Mouse (Mus musculus) lung, embryonic 14.5 days (tissue): ENCODE data around the gene Ttll3. TPM values are rescaled to one million over a fixed set of nuclear protein-coding genes. Genes with fewer than 3 reads are reported as not detected.

Experiments
- ATAC-seq: fragments of 200-750 bp; cut with Nextera tagmentation; 2 replicates; pipeline ENCODE4 v1.8.0; 2017; ENCODE audit warnings: mild to moderate bottlenecking, moderate TSS enrichment, moderate library complexity; ENCODE audit not compliant: insufficient read depth
- DNase-seq: peaks from one replicate; pipeline ENCODE4 v3.0.0-alpha.2; 2015
- H3K27ac ChIP-seq: fragments of 300-500 bp; sonication (generic); 2 replicates; pipeline ENCODE4 v1.5.1; 2014; ENCODE audit warnings: low read depth, mild to moderate bottlenecking, moderate library complexity
- H3K27me3 ChIP-seq: fragments of 300-500 bp; sonication (generic); 2 replicates; pipeline ENCODE4 v1.6.1; 2014; ENCODE audit warnings: low read length, control low read depth; ENCODE audit not compliant: insufficient read depth
- H3K36me3 ChIP-seq: fragments of 300-500 bp; sonication (generic); 2 replicates; pipeline ENCODE4 v1.6.1; 2014; ENCODE audit warnings: control low read depth; ENCODE audit not compliant: insufficient read depth
- H3K4me1 ChIP-seq: fragments of 300-500 bp; sonication (generic); 2 replicates; pipeline ENCODE4 v1.6.1; 2014; ENCODE audit warnings: antibody characterized with exemption, control low read depth; ENCODE audit not compliant: insufficient read depth
- H3K4me2 ChIP-seq: fragments of 300-500 bp; sonication (generic); 2 replicates; pipeline ENCODE4 v1.6.1; 2014; ENCODE audit warnings: mild to moderate bottlenecking
- H3K4me3 ChIP-seq: fragments of 300-500 bp; sonication (generic); 2 replicates; pipeline ENCODE4 v1.5.1; 2014; ENCODE audit warnings: low read depth, low read length
- H3K9ac ChIP-seq: fragments of 300-500 bp; sonication (generic); 2 replicates; pipeline ENCODE4 v1.6.1; 2014
- H3K9me3 ChIP-seq: fragments of 300-500 bp; sonication (generic); 2 replicates; pipeline ENCODE4 v1.6.1; 2016; ENCODE audit warnings: low read depth, low read length, control low read depth
- CTCF ChIP-seq: IDR thresholded peaks from 2 replicates; pipeline ENCODE4 v1.5.1; 2016; ENCODE audit warnings: antibody characterized with exemption, low read depth
- WGBS: fragments of 180-500 bp; shearing (Covaris S2); extraction: QIAGEN DNeasy Blood & Tissue Kit; methylation state at CpG from one replicate; pipeline ENCODE4 v1.1.7; 2014; 5-methylcytosine and 5-hydroxymethylcytosine counted together
- polyA plus RNA-seq: library from polyadenylated mRNA; unstranded; fragments of >200 nt; fragmentation: Nextera tagmentation; extraction: Ambion mirVana; gene quantifications from 2 replicates; pipeline ENCODE4 v1.2.1, GENCODE M21; 2014

Gene Ttll3
- polyA plus RNA-seq, 1 experiment from 2014 or later = 2.5 TPM

DNA sequence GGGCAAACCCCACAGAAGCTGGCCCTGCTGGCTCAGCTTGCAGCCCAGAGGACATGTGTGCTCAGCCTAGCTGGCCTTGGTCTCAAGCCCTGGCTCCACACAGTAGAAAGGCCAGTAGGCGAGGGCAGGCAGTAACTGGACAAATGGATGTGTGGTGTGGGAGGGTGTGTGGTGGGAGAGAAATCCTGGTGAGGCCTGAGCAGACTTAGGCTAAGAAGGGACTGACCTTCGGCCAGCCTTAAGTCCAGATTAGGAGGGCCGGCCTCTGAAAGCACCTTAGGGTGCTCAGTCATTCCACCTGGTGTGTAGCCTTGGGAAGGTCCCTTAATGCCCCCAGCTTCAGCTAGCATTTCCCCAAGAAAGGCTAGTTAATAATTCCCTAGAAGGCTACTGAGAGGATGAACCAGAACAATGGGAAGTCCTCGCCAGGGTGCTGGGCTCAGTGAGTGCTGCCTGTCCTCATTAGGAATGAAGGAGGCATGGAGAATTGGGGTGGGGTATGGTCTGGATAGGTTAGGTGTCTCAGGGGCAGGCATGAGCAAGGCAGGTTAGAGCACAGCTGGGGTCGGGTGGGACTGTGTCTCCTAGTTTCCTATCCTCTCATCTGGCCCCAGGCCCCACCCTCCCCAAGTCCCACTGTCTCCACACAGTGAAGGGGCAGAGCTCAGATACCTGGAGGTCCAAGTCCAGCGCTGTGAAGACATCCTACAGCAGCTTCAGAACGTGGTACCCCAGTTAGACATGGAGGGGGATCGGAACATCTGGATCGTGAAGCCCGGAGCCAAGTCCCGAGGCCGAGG, 15.8 kb downstream of the Ttll3 start:
- 72% methylated on average over 12 of the region's 12 CpGs for WGBS
- Histone ChIP-seq H3K4me2 (no peak overlapping the region), H3K4me1 (no peaks in the 10 kb centered on the region), H3K9ac (no peak overlapping the region), H3K4me3 (no peak overlapping the region), H3K36me3 (no peaks in the 10 kb centered on the region), H3K27ac (no peak overlapping the region), H3K27me3 (no peaks in the 10 kb centered on the region), H3K9me3 (no peaks in the 10 kb centered on the region)
- DNase-seq (no peak), ATAC-seq (no peak)
- TF ChIP-seq CTCF = no peak

DNA sequence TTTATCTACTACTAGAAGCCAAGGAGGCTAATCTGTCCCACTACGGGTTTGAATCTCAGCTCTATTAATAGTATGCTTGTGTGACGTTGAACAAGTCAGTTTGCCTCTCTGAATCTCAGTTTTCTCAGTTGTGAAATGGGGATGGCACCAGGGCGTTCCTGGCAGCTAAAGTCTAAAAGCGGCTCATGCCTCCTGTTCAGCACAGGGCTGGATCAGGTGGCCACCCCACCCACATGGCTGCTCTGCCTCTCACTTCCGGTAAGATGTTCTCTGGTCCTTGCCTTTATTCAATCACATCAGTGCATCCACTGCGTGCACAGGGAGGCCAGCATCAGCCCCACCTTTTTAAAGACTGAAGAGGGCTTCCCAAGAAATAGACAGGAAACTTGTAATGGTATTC, 16.4 kb downstream of the Ttll3 start:
- no peaks in the 10 kb centered on the region for H3K4me1 ChIP-seq
- H3K4me2 ChIP-seq = no peak overlapping the region
- DNase-seq (no peak), ATAC-seq (no peak)
- H3K36me3 ChIP-seq = no peaks in the 10 kb centered on the region
- 89% methylated on average over 6 of the region's 6 CpGs for WGBS
- no peak for TF ChIP-seq CTCF
- no peak overlapping the region for H3K4me3 ChIP-seq
- no peaks in the 10 kb centered on the region for H3K9me3 ChIP-seq
- no peaks in the 10 kb centered on the region for H3K27me3 ChIP-seq
- H3K9ac ChIP-seq = no peak overlapping the region
- H3K27ac ChIP-seq = no peak overlapping the region

DNA sequence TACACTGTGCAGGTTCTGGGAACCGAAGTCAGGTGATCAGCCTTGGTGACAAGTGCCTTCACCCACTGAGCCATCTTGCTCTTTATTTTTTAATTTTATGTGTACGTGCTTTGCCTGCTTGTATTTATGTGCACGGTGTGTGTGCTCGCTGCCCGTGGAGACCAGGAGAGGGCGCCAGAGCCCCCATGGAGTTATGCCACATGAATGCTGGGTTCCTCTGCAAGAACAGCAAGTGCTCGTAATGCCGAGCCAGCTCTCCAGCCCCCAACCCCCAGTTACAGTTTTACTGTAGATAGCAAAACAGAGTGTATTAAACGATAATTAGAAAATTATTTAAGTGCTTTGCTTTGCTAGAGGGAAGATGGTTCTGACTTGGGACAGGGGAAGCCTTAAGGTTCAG, 17.6 kb downstream of the Ttll3 start:
- no peak overlapping the region for H3K4me3 ChIP-seq

DNA sequence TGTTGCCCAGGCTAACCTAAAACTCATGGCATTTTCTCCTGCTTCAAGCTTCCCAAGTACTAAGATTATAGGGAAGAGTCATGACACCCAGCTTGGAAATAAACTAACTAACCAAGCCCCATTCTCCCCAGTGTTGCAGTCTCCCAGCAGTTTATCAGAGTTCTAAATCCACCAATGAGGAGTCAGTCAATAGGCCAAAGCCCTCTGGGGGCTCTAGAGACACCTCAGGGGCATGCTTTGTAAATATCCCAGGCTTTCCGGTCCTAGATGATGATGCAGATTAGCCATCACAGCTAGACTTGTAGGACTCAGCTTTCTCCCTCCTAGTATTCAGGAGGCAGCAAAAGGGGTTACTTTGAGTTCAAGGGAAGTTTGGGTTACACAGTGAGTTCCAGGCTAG, 20.9 kb downstream of the Ttll3 start:
- Histone ChIP-seq H3K9me3 (no peaks in the 10 kb centered on the region), H3K4me1 (no peaks in the 10 kb centered on the region), H3K9ac (no peak overlapping the region), H3K36me3 (peaks cover 3% of the 10 kb centered on the region; the same call in 1 of the 2 replicates), H3K27me3 (no peaks in the 10 kb centered on the region), H3K27ac (no peak overlapping the region), H3K4me2 (no peak overlapping the region), H3K4me3 (no peak overlapping the region)
- no peak for TF ChIP-seq CTCF
- DNase-seq = no peak
- no peak for ATAC-seq
- WGBS = 32% methylated on average over 1 of the region's 1 CpGs

More for the DNA sequence above, 17.6 kb downstream of the Ttll3 start:
- WGBS = 77% methylated on average over 9 of the region's 9 CpGs
- Histone ChIP-seq H3K36me3 (no peaks in the 10 kb centered on the region), H3K27ac (no peak overlapping the region), H3K27me3 (no peaks in the 10 kb centered on the region), H3K9ac (no peak overlapping the region), H3K9me3 (no peaks in the 10 kb centered on the region), H3K4me2 (no peak overlapping the region), H3K4me1 (no peaks in the 10 kb centered on the region)
- DNase-seq (no peak), ATAC-seq (no peak)
- peak; percentile 35; the same call in 1 of the 2 replicates for TF ChIP-seq CTCF

DNA sequence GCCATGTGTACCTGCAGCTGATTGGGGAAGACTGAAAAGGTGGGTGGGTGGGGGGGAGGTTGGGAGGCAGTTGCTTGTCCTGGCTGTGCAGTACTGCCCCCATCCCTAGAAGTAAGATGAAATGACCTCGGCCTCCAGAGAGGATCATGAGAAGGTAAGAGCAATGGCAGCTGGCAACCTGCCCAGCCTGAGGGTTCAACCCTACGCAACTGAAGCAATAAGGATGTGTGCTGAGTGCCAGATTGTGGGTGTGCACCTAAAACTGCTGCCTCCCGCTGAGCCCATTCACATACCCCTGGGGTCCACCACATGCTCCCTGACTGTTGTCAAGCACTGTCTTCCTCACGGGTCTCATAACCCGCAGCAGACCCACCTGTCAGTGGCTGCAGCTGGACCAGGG, 27.4 kb downstream of the Ttll3 start:
- no peaks in the 10 kb centered on the region for H3K27me3 ChIP-seq
- H3K4me2 ChIP-seq = no peak overlapping the region
- 78% methylated on average over 5 of the region's 5 CpGs for WGBS
- DNase-seq = no peak
- H3K4me1 ChIP-seq = peaks cover 8% of the 10 kb centered on the region; the same call in 1 of the 2 replicates
- no peak overlapping the region for H3K27ac ChIP-seq
- TF ChIP-seq CTCF = no peak
- no peak overlapping the region for H3K4me3 ChIP-seq
- no peaks in the 10 kb centered on the region for H3K9me3 ChIP-seq
- no peak overlapping the region for H3K9ac ChIP-seq
- peaks cover 16% of the 10 kb centered on the region for H3K36me3 ChIP-seq
- no peak for ATAC-seq

DNA sequence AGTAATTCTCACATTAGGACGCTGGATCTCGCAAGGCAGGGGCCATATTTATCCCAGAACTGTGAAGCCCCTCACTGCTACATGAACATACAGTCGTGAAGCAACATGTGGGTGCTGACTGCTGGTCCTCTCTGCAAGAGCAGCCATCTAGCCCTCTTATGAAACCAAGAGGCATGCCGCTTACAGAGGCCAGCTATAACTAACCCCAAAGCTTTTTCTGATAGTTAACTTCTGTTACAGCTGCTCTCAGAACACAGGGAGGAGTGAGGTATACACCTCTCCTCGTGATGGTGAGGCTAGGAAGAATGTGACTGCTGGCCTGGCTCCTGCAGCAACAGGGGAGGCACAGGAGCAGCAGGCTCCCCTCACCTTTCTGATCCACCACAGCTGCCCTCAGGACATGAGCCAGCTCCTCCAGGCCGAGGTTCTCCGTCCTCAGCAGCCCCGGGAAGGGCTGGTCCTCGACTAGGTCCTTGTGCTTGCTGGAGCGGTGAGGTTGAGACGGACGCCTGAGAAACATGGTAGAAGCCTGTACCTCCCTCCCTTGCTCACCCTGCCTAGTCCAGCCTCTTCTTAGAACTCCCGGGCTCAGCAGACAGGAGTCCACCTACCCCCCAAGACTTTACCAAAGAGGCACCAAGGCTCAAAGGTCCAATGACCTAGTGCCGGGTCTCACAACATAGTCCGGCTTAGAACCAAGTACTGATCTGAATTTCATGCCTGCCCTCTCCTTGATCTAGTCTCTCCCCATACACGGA, 29.6 kb downstream of the Ttll3 start:
- TF ChIP-seq CTCF = no peak
- no peaks in the 10 kb centered on the region for H3K9me3 ChIP-seq

DNA sequence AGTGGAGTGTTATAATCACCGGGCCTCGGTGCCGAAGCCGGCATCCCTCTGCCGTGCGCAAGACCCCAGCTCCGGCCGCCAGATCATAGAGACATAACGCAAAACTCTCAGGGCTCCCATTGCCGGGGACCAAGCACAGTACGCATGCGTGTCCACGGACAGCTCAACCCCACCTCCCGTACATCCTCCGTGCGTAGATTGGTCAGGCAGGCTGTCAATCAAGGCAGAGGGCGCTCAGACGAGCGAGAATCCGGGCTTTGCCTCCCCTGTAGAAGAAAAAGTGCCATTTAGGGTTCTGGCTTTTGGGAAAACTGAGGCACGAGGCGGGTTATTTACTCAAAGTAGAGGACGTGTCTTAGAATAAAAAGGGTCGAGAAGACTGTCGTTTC, 30.1 kb downstream of the Ttll3 start, which contains the start of gene Rpusd3:
TSS of gene Rpusd3 (minus strand) at position 142 of the 389 bp plus-strand sequence.
- no peak for TF ChIP-seq CTCF
- ATAC-seq (peak; percentile 99), DNase-seq (peak; percentile 100)
- Histone ChIP-seq H3K9ac (peak within 1 kb of the TSS; percentile 76), H3K9me3 (no peaks in the 10 kb centered on the region), H3K4me3 (peak within 1 kb of the TSS; percentile 58), H3K27me3 (no peaks in the 10 kb centered on the region), H3K27ac (peak within 1 kb of the TSS; percentile 26; the same call in 1 of the 2 replicates), H3K4me2 (peak within 1 kb of the TSS; percentile 94), H3K36me3 (peaks cover 16% of the 10 kb centered on the region), H3K4me1 (peaks cover 8% of the 10 kb centered on the region; the same call in 1 of the 2 replicates)
- WGBS = 0% methylated on average over 25 of the region's 25 CpGs

More for the DNA sequence above, 29.6 kb downstream of the Ttll3 start:
- peak overlapping the region; percentile 58 for H3K4me3 ChIP-seq
- ATAC-seq (peak; percentile 75), DNase-seq (peak; percentile 28)
- H3K4me2 ChIP-seq = peak overlapping the region; percentile 94
- H3K4me1 ChIP-seq = peaks cover 8% of the 10 kb centered on the region; the same call in 1 of the 2 replicates
- peak overlapping the region; percentile 26; the same call in 1 of the 2 replicates for H3K27ac ChIP-seq
- WGBS = 8% methylated on average over 16 of the region's 16 CpGs
- peak overlapping the region; percentile 76 for H3K9ac ChIP-seq
- no peaks in the 10 kb centered on the region for H3K27me3 ChIP-seq
- H3K36me3 ChIP-seq = peaks cover 16% of the 10 kb centered on the region
